Mouse (Mus musculus) c-Kit-positive CD71-negative TER-119-negative erythroid progenitor cells, embryonic 14.5 days (primary cell): ENCODE measurements around the gene Ank2.
"Not testable (repeated sequence)": the region's sequence is repeated elsewhere in the genome, so short reads cannot be mapped to it uniquely, and the experiment has no call there.

Experiments
- DNase-seq: peaks from one replicate; pipeline ENCODE4 v3.0.0-alpha.2; 2013; ENCODE audit warnings: low read depth

Gene Ank2

DNA sequence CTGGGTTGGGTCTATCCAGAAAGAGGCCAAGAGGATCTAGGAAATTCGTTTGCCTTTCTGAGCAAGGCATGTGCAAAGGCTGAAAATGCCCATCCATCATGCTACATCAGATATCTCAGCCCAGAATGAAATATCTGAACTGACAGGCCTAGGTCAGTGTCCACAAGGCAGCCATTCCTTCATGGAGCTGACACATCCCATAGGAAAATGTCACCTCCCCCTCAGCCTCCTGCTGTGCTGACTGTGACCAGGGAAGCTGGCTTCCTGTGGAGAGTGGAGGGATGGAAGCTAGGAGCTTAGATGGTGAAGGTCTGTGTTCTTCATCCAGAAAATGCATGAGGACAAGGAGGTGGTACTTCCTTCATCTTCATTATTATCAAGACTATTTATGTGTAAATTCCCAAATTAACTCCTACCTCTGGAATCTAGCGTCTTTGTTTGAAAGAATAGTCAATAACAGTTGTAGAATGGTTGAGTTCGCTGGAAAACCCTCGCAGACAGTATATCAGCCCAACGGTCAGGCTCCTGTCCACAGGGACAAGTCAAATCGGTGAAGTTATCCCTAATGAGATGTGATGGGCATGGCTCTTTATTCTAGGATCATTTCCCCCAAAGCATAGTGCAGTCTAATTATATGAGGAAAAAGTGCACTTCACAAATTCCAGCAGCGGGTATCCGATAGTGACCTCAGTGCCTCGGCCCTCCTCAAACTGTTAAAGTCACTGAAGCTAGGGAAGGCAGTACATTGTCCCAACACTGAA lies 148.4 kb downstream of the Ank2 start:
- DNase-seq: no peak

DNA sequence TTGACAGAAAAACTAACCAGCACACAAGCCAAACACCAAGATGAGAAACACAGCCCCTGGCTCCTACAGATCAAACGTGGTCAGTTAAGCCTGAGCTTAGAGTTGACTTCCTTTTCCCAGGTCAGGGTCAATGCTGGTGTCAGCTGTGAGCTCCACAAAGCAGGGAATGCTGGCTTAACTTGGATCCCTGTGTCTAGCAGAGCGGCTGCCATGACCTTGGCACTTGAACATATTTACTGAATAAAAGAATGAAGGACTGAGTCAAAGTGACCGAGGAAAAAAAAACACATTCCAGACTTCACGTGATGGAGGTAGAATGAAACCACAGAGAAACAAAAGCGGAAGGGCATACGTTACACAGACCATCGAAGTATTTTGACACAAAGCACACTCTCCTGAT lies 150.2 kb downstream of the Ank2 start:
- no peak for DNase-seq

DNA sequence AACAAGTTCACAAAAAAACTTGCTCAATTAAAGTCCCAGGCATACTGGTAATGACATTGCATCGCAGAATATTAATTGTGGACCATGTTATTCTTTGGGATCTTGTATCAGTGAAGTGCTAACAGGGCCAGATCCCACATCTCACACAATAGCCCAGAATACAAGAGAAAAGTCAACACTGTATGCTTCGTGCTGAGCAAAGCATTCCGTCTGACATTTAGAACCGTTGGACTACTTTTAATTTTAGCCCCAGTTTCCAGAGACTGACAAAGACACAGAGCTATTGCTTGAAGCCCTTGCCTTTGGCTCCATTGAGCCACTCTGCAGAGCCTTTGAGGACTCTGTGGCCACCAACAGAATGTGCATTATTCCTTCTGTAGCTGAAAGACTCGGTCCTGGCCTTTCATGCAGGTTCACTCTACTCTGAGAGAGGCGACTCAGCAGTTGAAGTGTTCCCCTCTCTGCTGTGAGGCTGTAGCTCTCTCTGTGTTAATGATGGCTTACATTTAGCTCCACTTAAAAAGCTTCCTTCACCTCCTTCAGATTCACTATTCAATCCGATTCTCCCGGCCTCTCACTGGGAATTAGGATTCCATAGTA lies 153.2 kb downstream of the Ank2 start:
- DNase-seq: no peak

DNA sequence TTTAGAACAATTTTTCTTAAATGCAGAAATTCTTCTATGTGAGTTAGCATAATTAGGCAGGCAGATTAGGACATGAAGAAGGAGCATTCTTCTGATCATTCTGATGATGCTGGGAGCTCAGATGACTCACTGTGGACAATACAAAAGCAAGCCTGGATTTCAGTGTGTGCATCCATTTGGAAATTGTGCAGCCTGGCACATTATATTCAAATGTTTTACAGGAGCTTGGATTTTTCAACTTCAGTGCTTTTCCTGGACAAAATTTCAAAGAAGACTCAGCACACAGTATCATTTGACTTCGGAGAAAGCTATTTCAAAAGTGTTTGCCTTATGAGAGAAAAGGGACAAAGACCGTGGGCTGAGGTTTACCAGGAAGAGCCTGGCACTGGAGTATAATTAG lies 157.8 kb downstream of the Ank2 start:
- no peak for DNase-seq

DNA sequence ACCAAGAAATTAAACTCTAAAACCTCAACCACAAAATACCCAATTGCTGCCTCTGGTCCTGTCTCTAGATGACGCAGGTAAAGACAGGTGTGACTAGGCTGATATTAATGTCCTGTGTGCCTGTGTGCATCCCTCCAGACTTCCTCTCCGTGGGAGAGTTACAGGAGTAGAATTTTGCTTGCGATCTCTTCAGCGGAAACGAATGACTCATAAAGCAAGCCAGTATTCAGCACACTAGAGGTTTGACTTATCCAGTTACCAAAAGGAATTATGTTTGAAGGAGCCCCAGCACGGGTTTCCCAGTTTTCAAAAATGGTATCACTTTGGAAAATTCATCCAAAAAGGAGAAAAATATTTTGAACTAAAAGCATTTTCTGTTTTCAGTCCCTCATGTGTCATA lies 164.3 kb downstream of the Ank2 start:
- DNase-seq: no peak

DNA sequence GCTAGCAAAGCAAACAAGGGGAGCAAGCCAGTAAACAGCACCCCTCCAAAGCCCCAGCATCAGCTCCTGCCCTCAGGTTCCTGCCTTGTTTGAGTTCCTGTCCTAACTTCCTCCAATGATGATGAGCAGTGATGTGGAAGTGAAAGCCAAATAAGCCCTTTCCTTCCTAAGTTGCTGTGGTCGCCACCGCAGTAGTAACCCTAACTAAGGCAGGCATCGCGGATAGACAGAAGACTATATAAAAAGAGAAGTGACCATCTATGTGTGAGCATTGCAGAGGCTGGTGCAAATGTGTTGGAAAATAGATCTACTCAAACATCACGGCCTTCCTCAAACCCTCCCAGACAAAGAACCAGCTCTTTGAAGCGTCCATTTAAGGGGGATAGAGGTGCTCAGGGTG lies 167.6 kb downstream of the Ank2 start:
- no peak for DNase-seq

DNA sequence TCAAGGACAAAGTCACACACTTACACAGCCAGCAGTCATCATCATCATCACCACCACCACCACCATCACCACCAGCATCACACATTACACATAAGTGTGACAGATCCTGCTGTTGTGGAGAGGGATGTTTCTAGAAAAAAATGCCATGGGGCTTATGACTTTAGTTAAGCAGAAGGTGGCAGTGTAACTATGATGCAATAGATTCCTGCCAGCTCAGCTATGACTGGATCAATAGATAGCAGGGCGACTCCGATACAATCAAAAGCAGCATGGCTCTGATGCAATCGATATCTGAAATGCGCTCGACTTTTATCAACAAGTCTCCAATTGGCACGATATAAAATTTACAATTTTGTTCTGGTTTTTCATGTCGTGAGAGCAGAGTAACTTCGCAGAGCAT lies 172.8 kb downstream of the Ank2 start:
- no peak for DNase-seq

DNA sequence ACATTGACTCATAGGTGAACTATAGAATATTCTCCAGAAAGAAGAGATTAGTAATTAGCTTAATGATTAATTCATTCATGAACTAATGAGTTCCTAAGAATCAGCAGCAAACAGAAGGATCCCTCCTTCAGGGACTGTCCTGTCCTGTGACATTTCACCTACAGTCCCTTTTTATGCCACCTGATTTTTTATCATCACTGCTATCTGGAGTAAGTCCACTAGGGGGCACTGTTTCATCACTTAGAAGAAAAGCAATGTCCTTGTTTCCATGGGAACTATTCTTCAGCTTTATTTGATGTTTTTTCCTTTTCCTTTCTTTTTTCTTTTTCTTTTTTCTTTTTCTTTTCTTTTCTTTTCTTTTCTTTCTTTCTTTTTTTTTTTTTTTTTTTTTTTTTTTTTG lies 176.3 kb downstream of the Ank2 start:
- DNase-seq: peak; percentile 63

DNA sequence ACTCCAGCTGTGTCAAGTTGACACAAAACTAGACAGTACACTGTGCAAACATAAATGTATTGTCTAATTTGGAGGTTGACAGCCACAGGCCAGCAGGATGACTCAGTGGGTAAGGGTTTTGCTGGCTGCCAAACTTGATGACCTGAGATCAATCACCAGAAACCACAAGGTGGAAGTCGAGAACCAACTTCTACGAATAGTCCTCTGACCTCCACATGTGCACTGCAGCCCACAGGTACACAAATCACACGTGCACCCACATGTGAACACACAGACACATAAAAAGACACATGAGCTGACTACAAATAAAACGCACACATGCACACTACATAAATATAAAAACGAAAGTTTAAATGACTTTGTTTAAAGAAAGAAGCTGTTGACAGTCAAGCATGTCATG lies 177.5 kb downstream of the Ank2 start:
- DNase-seq: no peak

DNA sequence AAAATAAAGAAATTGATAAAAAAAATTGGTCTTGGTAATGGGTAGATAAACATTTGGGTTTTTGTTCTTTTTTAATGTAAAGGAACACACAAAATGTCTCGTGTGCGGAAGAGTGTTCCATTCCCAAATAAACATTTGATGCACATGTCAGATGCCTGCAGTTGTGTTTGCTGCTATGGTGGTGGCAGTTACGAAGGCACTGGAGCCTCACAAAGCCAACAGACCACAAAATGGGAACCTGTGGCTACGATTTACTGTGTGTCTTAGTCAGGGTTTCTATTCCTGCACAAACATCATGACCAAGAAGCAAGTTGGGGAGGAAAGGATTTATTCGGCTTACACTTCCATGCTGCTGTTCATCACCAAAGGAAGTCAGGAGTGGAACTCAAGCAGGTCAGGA lies 178.1 kb downstream of the Ank2 start:
- not testable (repeated sequence) for DNase-seq

DNA sequence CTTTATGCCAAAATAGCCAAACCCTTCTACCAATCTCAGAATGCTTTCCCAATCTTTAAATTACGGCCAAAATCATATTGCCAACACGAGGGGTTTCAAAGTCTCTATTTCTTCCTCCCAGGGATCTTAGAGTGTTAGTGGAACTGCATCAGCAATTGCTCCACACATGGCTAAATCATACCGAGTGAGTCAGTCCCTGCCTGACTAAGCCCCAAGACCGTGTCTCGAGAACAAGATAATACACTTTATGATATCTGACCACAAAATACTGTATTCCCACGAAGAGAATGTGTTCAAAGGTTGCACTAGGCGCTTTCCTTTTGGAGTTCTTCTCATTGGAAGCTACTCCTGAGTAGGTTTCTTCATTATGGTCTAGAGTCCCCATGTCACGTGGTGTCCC lies 178.8 kb downstream of the Ank2 start:
- DNase-seq: no peak

DNA sequence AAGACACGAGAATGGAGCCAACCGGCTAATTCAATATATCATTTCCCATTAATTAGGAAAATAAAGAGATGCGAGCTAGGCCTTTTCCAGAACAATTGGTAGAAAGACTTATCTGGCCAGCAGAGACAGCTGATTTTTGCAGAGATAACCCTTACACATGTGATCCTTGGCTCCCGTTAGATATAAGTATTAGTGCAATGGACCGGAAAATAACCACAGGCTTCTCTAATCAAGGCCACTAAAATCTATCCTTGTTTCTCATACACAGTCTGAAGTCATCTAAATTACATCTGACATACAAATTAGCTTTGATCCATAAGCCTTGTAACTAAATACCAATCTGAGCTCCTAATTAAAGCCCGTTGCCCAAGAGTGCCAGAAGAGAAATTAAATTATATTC lies 181.5 kb downstream of the Ank2 start:
- no peak for DNase-seq

DNA sequence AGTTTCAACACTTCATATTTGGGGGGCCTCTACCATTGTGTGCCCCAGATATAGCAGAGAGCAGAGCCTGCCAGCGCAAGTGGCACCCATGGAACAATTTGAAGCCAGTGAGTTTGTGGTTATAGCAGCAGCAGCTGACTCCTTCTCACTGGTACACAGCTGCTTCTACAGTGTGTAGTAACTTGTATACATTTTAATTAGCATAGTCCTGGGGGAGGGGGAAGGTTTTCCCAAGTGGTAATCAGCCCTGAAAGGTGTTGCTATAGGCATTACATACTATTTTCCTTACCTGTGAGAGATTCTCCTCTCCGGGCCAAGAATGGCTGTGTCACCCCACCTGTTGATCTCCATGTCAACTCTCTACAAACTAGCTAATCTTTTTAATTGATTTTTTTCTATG lies 182.4 kb downstream of the Ank2 start:
- DNase-seq: no peak

DNA sequence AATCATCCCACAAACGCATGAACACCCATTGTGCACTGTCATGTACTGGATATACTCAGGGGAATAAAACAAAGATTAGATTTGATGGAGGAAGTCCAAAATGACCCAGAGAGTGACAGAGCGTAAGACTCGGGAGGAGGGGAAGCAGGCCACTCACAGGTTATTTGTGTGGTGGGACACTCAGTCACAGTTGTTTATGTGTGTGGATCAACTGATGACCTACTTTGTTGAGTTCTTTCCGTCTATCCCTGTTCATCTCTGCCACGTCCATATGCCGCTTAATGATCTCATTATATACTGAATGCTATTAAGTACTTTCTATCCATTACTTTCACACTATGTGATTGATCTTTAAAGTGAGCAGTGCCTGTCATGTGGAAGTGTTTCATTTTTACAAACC lies 187.6 kb downstream of the Ank2 start:
- DNase-seq: no peak

DNA sequence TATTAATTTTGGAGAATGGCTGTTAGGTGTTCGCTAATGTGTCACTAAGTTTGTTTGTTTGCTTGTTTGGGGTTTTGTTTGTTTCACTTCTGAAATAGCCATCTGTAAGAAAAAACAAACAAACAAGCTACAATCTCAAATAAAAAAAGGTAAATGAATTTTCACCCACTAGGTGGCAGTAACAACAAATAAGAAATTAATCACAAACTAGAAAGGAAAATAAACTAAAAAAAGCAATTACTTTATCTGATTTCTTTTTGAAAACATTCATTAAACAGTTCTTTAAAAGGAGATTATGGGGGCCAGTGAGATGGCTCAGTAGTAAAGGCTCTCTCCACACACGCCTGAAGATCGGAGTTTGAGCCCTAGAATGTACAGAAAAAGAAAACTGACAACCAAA lies 189.1 kb downstream of the Ank2 start:
- DNase-seq: no peak

DNA sequence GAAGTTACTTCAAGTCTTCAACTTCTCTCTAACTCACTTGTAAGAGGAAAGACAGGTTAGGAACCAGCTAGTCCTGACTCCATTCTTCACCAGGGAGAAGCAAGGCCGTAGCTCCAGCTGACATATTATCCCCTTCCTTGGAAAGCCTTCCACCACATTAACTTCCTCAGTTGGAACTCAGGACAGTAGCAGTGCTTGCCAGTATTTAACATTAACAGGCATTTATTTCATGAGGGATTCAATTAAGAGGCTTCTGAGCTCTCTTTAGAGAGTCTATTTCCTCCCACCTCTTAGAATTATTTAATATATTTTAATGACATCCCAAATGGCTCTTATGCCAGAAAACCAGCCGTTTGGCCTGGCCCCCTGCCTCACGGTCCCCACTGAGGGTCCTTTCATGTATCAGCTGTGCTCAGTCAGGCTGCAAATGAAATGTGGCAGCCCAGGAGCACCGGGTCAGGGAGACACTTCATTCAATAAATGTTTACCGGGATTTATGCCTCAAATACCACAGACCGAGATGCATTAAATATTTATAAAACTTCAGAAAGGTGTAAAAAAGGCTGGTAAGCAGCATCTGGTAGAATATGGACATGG lies 195.1 kb downstream of the Ank2 start:
- no peak for DNase-seq

DNA sequence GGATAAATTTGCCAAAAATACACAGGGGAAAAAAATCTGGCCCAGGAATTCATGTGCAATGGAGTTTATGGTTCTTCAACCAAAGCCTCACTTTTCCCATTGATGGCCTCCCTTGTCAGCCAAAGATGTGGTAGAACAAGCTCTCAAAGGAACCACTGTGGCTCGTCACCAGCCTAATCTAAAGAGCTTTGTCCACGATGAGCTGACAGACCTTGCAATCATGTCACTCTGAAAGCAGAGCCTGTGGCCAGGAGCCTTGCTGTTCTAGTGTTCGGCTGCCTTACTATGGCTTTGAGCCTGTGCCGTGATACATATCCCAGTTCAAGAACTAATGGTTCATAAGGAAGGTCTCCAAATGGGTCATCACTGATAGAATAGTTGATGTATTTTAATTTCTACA lies 196.1 kb downstream of the Ank2 start:
- no peak for DNase-seq

DNA sequence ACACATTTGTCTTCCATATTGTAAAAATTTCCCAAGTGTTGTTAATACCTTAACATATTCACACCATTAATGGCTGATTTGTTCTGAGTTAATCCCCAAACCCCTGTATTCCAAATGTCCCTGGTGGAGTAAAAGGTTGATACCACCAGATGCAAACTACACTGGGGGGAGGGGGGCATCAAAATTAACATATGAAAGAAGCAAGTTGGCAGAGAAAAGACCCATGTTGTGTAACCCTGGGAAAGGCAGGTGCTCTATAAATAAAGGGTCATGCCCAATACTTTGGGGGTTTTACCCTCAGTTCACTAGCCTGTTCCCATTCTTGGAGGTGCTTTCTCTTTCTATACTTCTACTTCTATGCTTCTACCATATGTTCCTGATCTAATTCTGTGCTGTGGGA lies 198.4 kb downstream of the Ank2 start:
- no peak for DNase-seq

DNA sequence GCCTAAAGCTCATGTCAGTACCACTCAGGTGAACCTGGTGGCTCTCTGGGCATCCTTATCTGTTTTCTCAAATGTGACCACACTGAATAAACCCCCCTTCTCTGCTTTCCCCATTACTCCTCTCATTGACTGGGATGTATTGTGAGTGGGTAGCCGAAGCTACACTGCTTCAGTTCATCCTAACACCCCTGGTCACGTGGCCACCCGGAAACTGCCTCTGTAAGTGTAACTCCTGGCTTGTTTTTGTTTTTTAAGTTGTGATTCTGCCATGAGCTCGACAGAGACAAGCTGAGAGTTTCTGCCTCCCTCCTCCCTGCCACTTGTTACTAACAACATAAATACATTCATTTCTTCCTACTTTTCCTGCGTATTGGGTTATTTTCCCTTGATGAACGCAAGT lies 203.2 kb downstream of the Ank2 start:
- no peak for DNase-seq

DNA sequence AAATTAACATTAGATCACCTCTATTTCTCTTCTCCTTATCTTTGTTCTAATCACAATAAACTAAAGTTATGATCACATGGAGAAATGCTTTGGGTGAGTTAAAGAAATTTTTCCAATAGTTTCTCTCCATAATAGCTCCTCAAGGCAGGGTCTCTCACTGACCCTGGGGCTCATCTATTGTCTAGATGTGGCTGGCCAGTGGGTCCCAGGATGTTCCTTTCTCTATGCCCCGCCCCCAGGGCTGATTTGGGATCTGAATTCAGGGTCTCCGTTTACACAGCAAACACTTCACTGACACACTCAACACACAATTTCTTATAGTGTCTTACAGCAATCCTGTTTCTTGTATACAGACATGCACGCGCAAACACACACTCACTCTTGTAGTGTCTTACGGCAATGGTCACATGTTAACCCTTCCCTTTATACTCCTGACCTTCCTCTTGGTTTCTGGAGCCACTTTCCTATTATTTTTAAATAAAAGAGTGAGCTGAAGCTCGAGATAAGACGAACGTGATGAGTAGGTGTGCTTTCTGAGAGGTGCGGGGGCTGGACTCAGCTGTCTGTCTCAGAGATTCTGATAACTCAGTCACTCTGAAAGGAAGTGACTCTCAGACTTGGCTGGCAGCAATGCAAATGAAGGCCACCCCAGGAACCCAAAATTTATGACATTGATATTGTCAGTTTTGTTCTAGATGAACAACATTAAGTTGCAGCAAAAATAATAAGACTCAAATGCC lies 204.4 kb downstream of the Ank2 start:
- DNase-seq: no peak

DNA sequence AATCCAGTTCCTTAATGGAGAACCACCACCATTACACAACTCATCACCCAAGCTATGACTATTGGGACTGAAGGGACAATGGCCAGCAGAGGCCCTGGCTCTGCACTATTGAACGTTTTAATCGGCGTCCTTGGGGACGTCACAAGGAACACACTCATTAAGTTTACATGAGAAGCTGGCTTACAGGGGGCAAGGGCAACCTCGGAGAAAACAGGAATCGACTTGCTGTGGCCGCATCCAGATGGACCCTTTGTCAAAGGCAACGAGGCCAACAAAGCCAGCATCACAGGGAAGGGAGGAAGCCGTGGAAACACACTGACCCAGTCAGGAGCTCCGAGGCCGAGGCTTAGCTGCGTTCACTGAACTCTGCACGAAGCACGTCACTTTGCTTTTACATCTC lies 205.1 kb downstream of the Ank2 start:
- DNase-seq: no peak

DNA sequence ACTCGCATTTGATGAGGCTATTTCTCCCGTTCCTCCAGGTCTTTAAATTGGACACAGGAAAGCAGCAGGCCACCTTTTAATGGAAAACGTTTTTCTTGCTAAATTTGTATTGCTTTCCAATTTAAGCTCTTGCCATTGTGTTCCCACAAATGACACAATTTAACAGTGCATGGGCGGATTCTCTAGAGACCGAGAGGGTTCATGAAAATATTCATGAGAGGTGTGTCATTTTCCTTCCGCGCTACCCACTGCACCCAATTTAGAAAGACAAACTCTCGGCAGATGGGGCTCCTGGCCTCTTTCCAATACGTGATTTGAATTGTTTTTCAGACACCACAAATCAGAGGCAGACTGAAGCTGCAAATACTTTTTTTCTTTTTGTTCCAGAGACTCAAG lies 205.7 kb downstream of the Ank2 start:
- no peak for DNase-seq

DNA sequence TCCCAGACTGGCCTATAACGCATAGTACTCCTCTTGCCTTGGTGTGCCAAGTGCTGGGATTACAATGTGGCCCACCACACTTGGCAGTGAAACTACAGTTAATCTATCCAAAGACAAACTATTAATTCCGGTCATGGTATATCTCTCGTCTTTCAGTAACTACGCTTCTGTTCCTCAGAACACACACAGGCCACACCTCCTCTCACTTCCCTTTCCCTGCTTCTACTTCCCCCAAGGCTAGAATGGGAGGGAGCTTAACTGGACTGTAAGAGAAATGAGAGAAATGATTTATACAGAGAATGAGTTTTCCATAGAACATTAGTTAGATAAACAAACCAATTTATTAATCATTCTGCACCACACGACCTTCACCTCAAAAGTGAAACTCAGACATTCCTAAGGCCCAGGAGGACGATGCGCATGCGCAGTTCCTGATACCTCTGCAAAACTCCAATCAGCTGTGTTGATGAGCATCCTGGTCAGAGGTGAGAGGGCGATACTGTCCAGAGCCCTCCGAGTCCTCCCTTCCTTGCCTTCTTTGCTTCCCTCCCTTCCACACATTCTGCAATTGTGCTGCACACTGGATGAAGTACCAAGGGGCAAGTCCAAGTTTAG lies 206.2 kb downstream of the Ank2 start:
- DNase-seq: no peak
